ENCODE assay signal across 9 mouse cellular contexts in the genomic region with DNA sequence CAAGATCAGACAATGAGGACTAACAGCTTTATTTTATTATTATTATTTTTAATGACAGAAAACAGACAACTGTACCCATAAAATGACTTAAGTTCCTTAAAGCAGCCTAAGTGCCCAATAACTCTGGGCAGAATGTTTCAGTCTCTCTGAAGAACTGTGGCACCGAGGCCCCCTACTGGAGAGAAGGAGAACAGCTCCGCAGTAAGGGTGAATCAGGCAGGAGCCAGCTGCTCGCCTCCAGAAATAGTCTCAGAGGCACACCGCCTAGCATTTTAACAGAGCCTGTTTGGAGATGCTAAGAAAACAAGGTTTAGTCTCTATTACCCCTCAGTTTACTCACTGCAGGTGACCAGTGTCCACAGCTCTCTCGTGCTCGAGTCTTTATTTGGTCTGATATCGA.
DNase-seq lines count a peak whose midpoint lies in the region; ATAC-seq and TF ChIP-seq lines count a peak whose summit lies in the region.
"Had no signal": no experiment of that assay in that cellular context is flagged by ENCODE, and none has a peak within 500 bp of the region (broad histone marks: within the 10 kb centered on the region; RNA-seq: fewer than 3 reads in every experiment).

No protein-coding gene starts in this region.

- no peak for ATAC-seq in hindbrain, embryonic 11.5 days (ENCODE audit: low FRiP score)
- no peak for ATAC-seq in hindbrain, embryonic 13.5 days (ENCODE audit: low FRiP score)

- 28% methylated on average over 7 of the region's 7 CpGs for WGBS in hindbrain, embryonic 11.5 days
- 25% methylated on average over 7 of the region's 7 CpGs for WGBS in hindbrain, embryonic 13.5 days
- 26% methylated on average over 7 of the region's 7 CpGs for WGBS in spleen, adult 2 months

- no peak overlapping the region for H3K4me3 ChIP-seq in hindbrain, embryonic 11.5 days (ENCODE audit: low read depth, low read length)
- H3K4me3 ChIP-seq in hindbrain, embryonic 13.5 days, result no peak overlapping the region
- no peak overlapping the region for H3K4me3 ChIP-seq in spleen, adult 2 months (ENCODE audit: extremely low read depth, insufficient read depth, insufficient read length)
- H3K4me3 ChIP-seq: embryonic facial prominence, embryonic 12.5 days had no signal

- peak; percentile 73; the same call in 1 of the 2 replicates for TF ChIP-seq CTCF in spleen, adult 2 months (IDR thresholded peaks at IDR 0.05; ENCODE audit: extremely low read depth, insufficient read depth, insufficient read length, insufficient replicate concordance)

- H3K27ac ChIP-seq in hindbrain, embryonic 11.5 days (ENCODE audit: low read depth, low read length), result no peak overlapping the region
- no peak overlapping the region for H3K27ac ChIP-seq in hindbrain, embryonic 13.5 days
- H3K27ac ChIP-seq in spleen, adult 2 months (ENCODE audit: insufficient read depth, low read length), result no peak overlapping the region
- H3K27ac ChIP-seq: embryonic facial prominence, embryonic 12.5 days had no signal

- no peaks in the 10 kb centered on the region for H3K27me3 ChIP-seq in hindbrain, embryonic 11.5 days (ENCODE audit: control insufficient read depth, insufficient read depth, low read length)
- H3K27me3 ChIP-seq in hindbrain, embryonic 13.5 days, result peaks cover 9% of the 10 kb centered on the region; the same call in 1 of the 2 replicates
- H3K27me3 ChIP-seq in spleen, adult 2 months (ENCODE audit: control insufficient read depth, insufficient read depth, low read length), result no peaks in the 10 kb centered on the region; the same call in 1 of the 2 replicates
- H3K27me3 ChIP-seq: embryonic facial prominence, embryonic 12.5 days had no signal

- peak; percentile 83 for DNase-seq in hindbrain, embryonic 11.5 days (ENCODE audit: low spot score)
- DNase-seq in adrenal gland, adult (ENCODE audit: inconsistent age in 2 of 2, low spot score in 1 of 2), result peak; percentile 64 to 88
- peak; percentile 84 for DNase-seq in embryo, embryonic 10 days (ENCODE audit: low spot score)
- peak; percentile 50 to 63 for DNase-seq in gastrocnemius, postnatal 4 days (ENCODE audit: low spot score in 2 of 2)
- DNase-seq in layer of hippocampus, adult 9-11 months, result peak; percentile 57
- peak; percentile 81 for DNase-seq in lung, postnatal 36 days
- peak in 1 of 2 experiments; percentile 30 for DNase-seq in spleen, adult 2 months (ENCODE audit: low read depth in 1 of 2, low spot score in 2 of 2)

- TF ChIP-seq POLR2A in spleen, adult 2 months (IDR thresholded peaks at IDR 0.05; ENCODE audit: low read depth, low read length), result no peak

- H3K9me3 ChIP-seq in hindbrain, embryonic 11.5 days (ENCODE audit: control insufficient read depth, low read length), result no peaks in the 10 kb centered on the region
- H3K9me3 ChIP-seq in hindbrain, embryonic 13.5 days, result no peaks in the 10 kb centered on the region
- H3K9me3 ChIP-seq: embryonic facial prominence, embryonic 12.5 days had no signal

- no peak overlapping the region for H3K9ac ChIP-seq in hindbrain, embryonic 11.5 days (ENCODE audit: low read depth, low read length)
- H3K9ac ChIP-seq in hindbrain, embryonic 13.5 days, result no peak overlapping the region
- H3K9ac ChIP-seq: embryonic facial prominence, embryonic 12.5 days had no signal

- no peak overlapping the region for H3K4me2 ChIP-seq in hindbrain, embryonic 11.5 days (replicated peaks; ENCODE audit: low read depth, low read length)
- no peak overlapping the region for H3K4me2 ChIP-seq in hindbrain, embryonic 13.5 days
- H3K4me2 ChIP-seq: embryonic facial prominence, embryonic 12.5 days had no signal

- no peaks in the 10 kb centered on the region for H3K36me3 ChIP-seq in hindbrain, embryonic 11.5 days (ENCODE audit: control insufficient read depth, insufficient read depth, low read length)
- H3K36me3 ChIP-seq in hindbrain, embryonic 13.5 days, result no peaks in the 10 kb centered on the region
- no peaks in the 10 kb centered on the region for H3K36me3 ChIP-seq in spleen, adult 2 months (ENCODE audit: control insufficient read depth, insufficient read depth, low read length)
- H3K36me3 ChIP-seq: embryonic facial prominence, embryonic 12.5 days had no signal

- no peaks in the 10 kb centered on the region for H3K4me1 ChIP-seq in hindbrain, embryonic 11.5 days (replicated peaks; ENCODE audit: control insufficient read depth, insufficient read depth, low read length)
- H3K4me1 ChIP-seq in hindbrain, embryonic 13.5 days (replicated peaks), result no peaks in the 10 kb centered on the region
- no peaks in the 10 kb centered on the region for H3K4me1 ChIP-seq in spleen, adult 2 months (ENCODE audit: control insufficient read depth, insufficient read depth, insufficient read length)
- H3K4me1 ChIP-seq: embryonic facial prominence, embryonic 12.5 days had no signal
